Mouse (Mus musculus): ENCODE data around the gene Fam19a3. TPM values are rescaled to one million over a fixed set of nuclear protein-coding genes. Genes with fewer than 3 reads are reported as not detected.
A peak's percentile ranks its signal among the peaks of the same experiment; 100 is the strongest.

Gene Fam19a3
- polyA plus RNA-seq, 1 experiment, result not detected

- peaks cover 40% of the 10 kb centered on the region for H3K79me2 ChIP-seq (ENCODE audit: control insufficient read depth, insufficient read depth)
- peak overlapping the region; percentile 80 for H3ac ChIP-seq (ENCODE audit: control insufficient read depth, insufficient read length)
- H3K4me2 ChIP-seq (ENCODE audit: low read depth), result peak overlapping the region; percentile 95
- H3K36me3 ChIP-seq (ENCODE audit: control insufficient read depth, insufficient read depth), result peaks cover 16% of the 10 kb centered on the region
- no peak for TF ChIP-seq CEBPB (IDR thresholded peaks at IDR 0.05; ENCODE audit: insufficient read depth, poor library complexity, severe bottlenecking)
- TF ChIP-seq REST (IDR thresholded peaks at IDR 0.05; ENCODE audit: insufficient read depth, insufficient read length), result no peak
- TF ChIP-seq TCF3 (IDR thresholded peaks at IDR 0.05; ENCODE audit: insufficient read length, low read depth), result no peak
- H3K4me3 ChIP-seq, result peak overlapping the region; percentile 89
- H3K27me3 ChIP-seq (ENCODE audit: control insufficient read depth, insufficient read depth, insufficient read length), result no peaks in the 10 kb centered on the region
Observed at GRCm38 (mm10) chr3:104789312-104789605, 7.6 kb upstream of the Fam19a3 start.

GRCm38 (mm10) chr3:104788561-104789311, 7.1 kb upstream of the Fam19a3 start:
- Histone ChIP-seq H3K27me3 (ENCODE audit: control insufficient read depth, insufficient read depth, insufficient read length) (no peaks in the 10 kb centered on the region), H3K79me2 (ENCODE audit: control insufficient read depth, insufficient read depth) (peaks cover 40% of the 10 kb centered on the region), H3K4me3 (peak overlapping the region; percentile 89), H3ac (ENCODE audit: control insufficient read depth, insufficient read length) (peak overlapping the region; percentile 80), H3K36me3 (ENCODE audit: control insufficient read depth, insufficient read depth) (peaks cover 16% of the 10 kb centered on the region), H3K4me2 (ENCODE audit: low read depth) (peak overlapping the region; percentile 95)
- TF ChIP-seq TCF12 (IDR thresholded peaks at IDR 0.05; ENCODE audit: insufficient read depth, poor library complexity, severe bottlenecking) (no peak), TCF3 (IDR thresholded peaks at IDR 0.05; ENCODE audit: insufficient read length, low read depth) (no peak), SRF (IDR thresholded peaks at IDR 0.05; ENCODE audit: control insufficient read depth, insufficient read length, low read depth) (no peak), CEBPB (IDR thresholded peaks at IDR 0.05; ENCODE audit: insufficient read depth, poor library complexity, severe bottlenecking) (no peak), E2F4 (IDR thresholded peaks at IDR 0.05; ENCODE audit: insufficient read depth) (no peak), MAX (IDR thresholded peaks at IDR 0.05; ENCODE audit: low read depth) (no peak), REST (IDR thresholded peaks at IDR 0.05; ENCODE audit: insufficient read depth, insufficient read length) (no peak), MYOG (IDR thresholded peaks at IDR 0.05; ENCODE audit: control insufficient read depth in 1 of 3, insufficient read depth in 1 of 3, insufficient read length in 2 of 3, low read depth in 2 of 3) (peak in 1 of 3 experiments; percentile 37), USF1 (IDR thresholded peaks at IDR 0.05; ENCODE audit: low read depth) (no peak), POLR2AphosphoS2 (IDR thresholded peaks at IDR 0.05; ENCODE audit: insufficient read length, low read depth) (peak; percentile 86), MYOD1 (IDR thresholded peaks at IDR 0.05; ENCODE audit: control insufficient read depth in 1 of 3, insufficient read length in 2 of 3, low read depth in 2 of 3) (no peak), POLR2A (IDR thresholded peaks at IDR 0.05; ENCODE audit: insufficient read length, low read depth) (peak; percentile 85)

- Histone ChIP-seq H3K4me2 (ENCODE audit: low read depth) (peak within 1 kb of the TSS; percentile 95), H3K79me2 (ENCODE audit: control insufficient read depth, insufficient read depth) (peaks cover 38% of the 10 kb centered on the region), H3K4me3 (peak within 1 kb of the TSS; percentile 89), H3K27me3 (ENCODE audit: control insufficient read depth, insufficient read depth, insufficient read length) (no peaks in the 10 kb centered on the region), H3ac (ENCODE audit: control insufficient read depth, insufficient read length) (peak within 1 kb of the TSS; percentile 80), H3K36me3 (ENCODE audit: control insufficient read depth, insufficient read depth) (peaks cover 13% of the 10 kb centered on the region)
- TF ChIP-seq REST (IDR thresholded peaks at IDR 0.05; ENCODE audit: insufficient read depth, insufficient read length), result no peak
- no peak for TF ChIP-seq MYOG (IDR thresholded peaks at IDR 0.05; ENCODE audit: control insufficient read depth in 1 of 3, insufficient read depth in 1 of 3, insufficient read length in 2 of 3, low read depth in 2 of 3)
- TF ChIP-seq MAX (IDR thresholded peaks at IDR 0.05; ENCODE audit: low read depth), result no peak
- TF ChIP-seq POLR2A (IDR thresholded peaks at IDR 0.05; ENCODE audit: insufficient read length, low read depth), result no peak
- TF ChIP-seq POLR2AphosphoS2 (IDR thresholded peaks at IDR 0.05; ENCODE audit: insufficient read length, low read depth), result no peak
- TF ChIP-seq TCF3 (IDR thresholded peaks at IDR 0.05; ENCODE audit: insufficient read length, low read depth), result no peak
- no peak for TF ChIP-seq MYOD1 (IDR thresholded peaks at IDR 0.05; ENCODE audit: control insufficient read depth in 1 of 3, insufficient read length in 2 of 3, low read depth in 2 of 3)
- no peak for TF ChIP-seq SRF (IDR thresholded peaks at IDR 0.05; ENCODE audit: control insufficient read depth, insufficient read length, low read depth)
- no peak for TF ChIP-seq TCF12 (IDR thresholded peaks at IDR 0.05; ENCODE audit: insufficient read depth, poor library complexity, severe bottlenecking)
- TF ChIP-seq USF1 (IDR thresholded peaks at IDR 0.05; ENCODE audit: low read depth), result no peak
- TF ChIP-seq CEBPB (IDR thresholded peaks at IDR 0.05; ENCODE audit: insufficient read depth, poor library complexity, severe bottlenecking), result no peak
- no peak for TF ChIP-seq E2F4 (IDR thresholded peaks at IDR 0.05; ENCODE audit: insufficient read depth)
Observed at GRCm38 (mm10) chr3:104788075-104788474, 6.4 kb upstream of the Fam19a3 start, which contains the start of gene Rhoc. Gene Rhoc (plus strand): TSS chr3:104788375.

- Histone ChIP-seq H3K79me2 (ENCODE audit: control insufficient read depth, insufficient read depth) (peaks cover 13% of the 10 kb centered on the region), H3K4me2 (ENCODE audit: low read depth) (no peak overlapping the region), H3K27me3 (ENCODE audit: control insufficient read depth, insufficient read depth, insufficient read length) (peaks cover 6% of the 10 kb centered on the region), H3K36me3 (ENCODE audit: control insufficient read depth, insufficient read depth) (no peaks in the 10 kb centered on the region), H3K4me3 (no peak overlapping the region), H3ac (ENCODE audit: control insufficient read depth, insufficient read length) (no peak overlapping the region)
- TF ChIP-seq USF1 (IDR thresholded peaks at IDR 0.05; ENCODE audit: low read depth), result no peak
- TF ChIP-seq POLR2AphosphoS2 (IDR thresholded peaks at IDR 0.05; ENCODE audit: insufficient read length, low read depth), result no peak
- no peak for TF ChIP-seq TCF3 (IDR thresholded peaks at IDR 0.05; ENCODE audit: insufficient read length, low read depth)
- TF ChIP-seq REST (IDR thresholded peaks at IDR 0.05; ENCODE audit: insufficient read depth, insufficient read length), result no peak
- TF ChIP-seq CEBPB (IDR thresholded peaks at IDR 0.05; ENCODE audit: insufficient read depth, poor library complexity, severe bottlenecking), result no peak
- TF ChIP-seq MAX (IDR thresholded peaks at IDR 0.05; ENCODE audit: low read depth), result no peak
- no peak for TF ChIP-seq E2F4 (IDR thresholded peaks at IDR 0.05; ENCODE audit: insufficient read depth)
- TF ChIP-seq POLR2A (IDR thresholded peaks at IDR 0.05; ENCODE audit: insufficient read length, low read depth), result no peak
- no peak for TF ChIP-seq MYOD1 (IDR thresholded peaks at IDR 0.05; ENCODE audit: control insufficient read depth in 1 of 3, insufficient read length in 2 of 3, low read depth in 2 of 3)
- TF ChIP-seq TCF12 (IDR thresholded peaks at IDR 0.05; ENCODE audit: insufficient read depth, poor library complexity, severe bottlenecking), result no peak
- no peak for TF ChIP-seq SRF (IDR thresholded peaks at IDR 0.05; ENCODE audit: control insufficient read depth, insufficient read length, low read depth)
- no peak for TF ChIP-seq MYOG (IDR thresholded peaks at IDR 0.05; ENCODE audit: control insufficient read depth in 1 of 3, insufficient read depth in 1 of 3, insufficient read length in 2 of 3, low read depth in 2 of 3)
Observed at GRCm38 (mm10) chr3:104785284-104785683, 3.6 kb upstream of the Fam19a3 start.
